Mouse (Mus musculus) forebrain, embryonic 12.5 days (tissue): ENCODE data around the gene Slc30a6. TPM values are rescaled to one million over a fixed set of nuclear protein-coding genes. Genes with fewer than 3 reads are reported as not detected.

Experiments used
- ATAC-seq: fragments of 200-750 bp; cut with Nextera tagmentation; 2 replicates; pipeline ENCODE4 v1.8.0; 2017; ENCODE audit warnings: moderate TSS enrichment; ENCODE audit not compliant: low FRiP score
- H3K27ac ChIP-seq: fragments of 300-500 bp; sonication (generic); 2 replicates; pipeline ENCODE4 v1.5.1; 2016; ENCODE audit warnings: mild to moderate bottlenecking
- H3K27me3 ChIP-seq: fragments of 300-500 bp; sonication (generic); 2 replicates; pipeline ENCODE4 v1.6.1; 2016; ENCODE audit warnings: mild to moderate bottlenecking
- H3K36me3 ChIP-seq: fragments of 300-500 bp; sonication (generic); replicated peaks from 2 replicates; pipeline ENCODE4 v1.6.1; 2016; ENCODE audit warnings: mild to moderate bottlenecking
- H3K4me1 ChIP-seq: fragments of 300-500 bp; sonication (generic); 2 replicates; pipeline ENCODE4 v1.6.1; 2016
- H3K4me2 ChIP-seq: fragments of 300-500 bp; sonication (generic); 2 replicates; pipeline ENCODE4 v1.6.1; 2016; ENCODE audit warnings: mild to moderate bottlenecking, moderate library complexity
- H3K4me3 ChIP-seq: fragments of 300-500 bp; sonication (generic); replicated peaks from 2 replicates; pipeline ENCODE4 v1.5.1; 2016; ENCODE audit warnings: mild to moderate bottlenecking
- H3K9ac ChIP-seq: fragments of 300-500 bp; sonication (generic); 2 replicates; pipeline ENCODE4 v1.6.1; 2016; ENCODE audit warnings: mild to moderate bottlenecking
- H3K9me3 ChIP-seq: fragments of 300-500 bp; sonication (generic); 2 replicates; pipeline ENCODE4 v1.6.1; 2016
- WGBS: fragments of 180-500 bp; shearing (Covaris S2); methylation state at CpG from one replicate; pipeline ENCODE4 v1.1.7; 2016; 5-methylcytosine and 5-hydroxymethylcytosine counted together
- polyA plus RNA-seq: library from polyadenylated mRNA; unstranded; fragments of >200 nt; fragmentation: Nextera tagmentation; extraction: Ambion mirVana; gene quantifications from 2 replicates; pipeline ENCODE4 v1.2.1, GENCODE M21; 2016

Slc30a6 gene
- polyA plus RNA-seq = 23.9 and 28.4 TPM in 2 replicates

GRCm38 (mm10) chr17:74395383-74396065, at the start of gene Slc30a6:
TSS of gene Slc30a6 (plus strand) at chr17:74395608.
- peak within 1 kb of the TSS; percentile 56 for H3K4me2 ChIP-seq
- peak; percentile 99 for ATAC-seq
- H3K27ac ChIP-seq = peak within 1 kb of the TSS; percentile 87
- H3K9ac ChIP-seq = peak within 1 kb of the TSS; percentile 89
- H3K4me3 ChIP-seq = peak within 1 kb of the TSS; percentile 78
- H3K9me3 ChIP-seq = no peaks in the 10 kb centered on the region
- no peaks in the 10 kb centered on the region for H3K36me3 ChIP-seq
- H3K27me3 ChIP-seq = no peaks in the 10 kb centered on the region
- H3K4me1 ChIP-seq = peaks cover 10% of the 10 kb centered on the region
- WGBS = 0% methylated on average over 41 of the region's 41 CpGs

GRCm38 (mm10) chr17:74363592-74363991, 31.8 kb upstream of the Slc30a6 start:
- Histone ChIP-seq H3K4me3 (no peak overlapping the region), H3K4me2 (no peak overlapping the region), H3K4me1 (no peaks in the 10 kb centered on the region), H3K9me3 (no peaks in the 10 kb centered on the region), H3K27ac (no peak overlapping the region), H3K27me3 (no peaks in the 10 kb centered on the region), H3K9ac (no peak overlapping the region), H3K36me3 (peaks cover 52% of the 10 kb centered on the region)
- ATAC-seq = no peak
- 88% methylated on average over 1 of the region's 1 CpGs for WGBS

DNA sequence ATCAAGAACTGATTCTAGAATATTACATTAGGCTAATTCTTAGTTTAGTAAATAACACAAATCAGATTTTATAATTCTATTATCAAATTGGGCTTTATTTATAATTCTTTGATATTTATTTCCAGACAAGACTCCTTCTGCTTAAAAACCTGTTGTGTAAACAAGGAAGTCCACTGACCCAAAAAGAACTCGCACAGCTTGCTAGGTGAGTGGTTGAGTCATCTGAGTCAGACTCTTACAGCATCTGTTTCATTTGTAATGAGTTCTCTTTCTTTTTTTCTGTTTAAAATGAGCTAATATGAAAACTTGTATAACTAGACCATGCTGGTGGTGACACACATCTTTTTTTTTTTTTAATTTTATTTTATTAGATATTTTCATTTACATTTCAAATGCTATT, 18.5 kb upstream of the Slc30a6 start:
- Histone ChIP-seq H3K4me1 (no peaks in the 10 kb centered on the region), H3K4me3 (no peak overlapping the region), H3K9me3 (no peaks in the 10 kb centered on the region), H3K27me3 (no peaks in the 10 kb centered on the region), H3K36me3 (peaks cover 68% of the 10 kb centered on the region), H3K27ac (no peak overlapping the region), H3K9ac (no peak overlapping the region), H3K4me2 (no peak overlapping the region)
- WGBS = 93% methylated on average over 1 of the region's 1 CpGs
- ATAC-seq = no peak

GRCm38 (mm10) chr17:74386657-74387056, 8.8 kb upstream of the Slc30a6 start:
- Histone ChIP-seq H3K9ac (no peak overlapping the region), H3K4me2 (no peak overlapping the region), H3K4me3 (no peak overlapping the region), H3K27me3 (no peaks in the 10 kb centered on the region), H3K36me3 (peaks cover 68% of the 10 kb centered on the region), H3K4me1 (no peaks in the 10 kb centered on the region), H3K9me3 (no peaks in the 10 kb centered on the region), H3K27ac (no peak overlapping the region)
- no peak for ATAC-seq

DNA sequence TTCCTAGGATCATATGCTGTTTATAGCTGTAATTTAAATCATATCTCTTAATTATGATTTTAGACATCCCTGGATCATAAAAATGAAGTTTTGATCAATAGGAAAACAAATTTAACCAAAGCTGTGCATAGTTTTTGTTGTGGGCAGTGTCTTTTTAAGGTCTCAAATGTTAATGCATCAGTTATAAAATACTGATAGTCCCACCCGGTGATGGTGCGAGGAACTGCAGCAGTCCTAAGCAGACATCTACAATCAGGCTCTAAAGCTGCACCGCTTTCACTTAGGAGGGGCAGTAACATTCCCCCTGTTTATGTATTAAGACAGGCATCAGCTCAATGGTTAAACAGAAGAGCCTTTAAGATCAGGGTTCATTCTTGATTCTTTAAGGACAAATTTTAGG, 5.6 kb upstream of the Slc30a6 start:
- peaks cover 37% of the 10 kb centered on the region for H3K36me3 ChIP-seq
- H3K4me2 ChIP-seq = no peak overlapping the region
- H3K9ac ChIP-seq = no peak overlapping the region
- H3K4me1 ChIP-seq = no peaks in the 10 kb centered on the region
- ATAC-seq = no peak
- no peak overlapping the region for H3K27ac ChIP-seq
- 83% methylated on average over 3 of the region's 3 CpGs for WGBS
- H3K27me3 ChIP-seq = no peaks in the 10 kb centered on the region
- H3K9me3 ChIP-seq = no peaks in the 10 kb centered on the region
- no peak overlapping the region for H3K4me3 ChIP-seq

- Histone ChIP-seq H3K27me3 (no peaks in the 10 kb centered on the region), H3K4me2 (no peak overlapping the region), H3K27ac (no peak overlapping the region), H3K4me3 (0 out of 2 replicates have a peak overlapping the region, but pooled peaks have one; percentile 78), H3K9me3 (no peaks in the 10 kb centered on the region), H3K36me3 (no peaks in the 10 kb centered on the region), H3K9ac (no peak overlapping the region), H3K4me1 (peaks cover 10% of the 10 kb centered on the region)
- WGBS = 84% methylated on average over 2 of the region's 2 CpGs
- ATAC-seq = no peak
These were observed 1.0 kb upstream of the Slc30a6 start for GRCm38 (mm10) chr17:74394381-74394780.

DNA sequence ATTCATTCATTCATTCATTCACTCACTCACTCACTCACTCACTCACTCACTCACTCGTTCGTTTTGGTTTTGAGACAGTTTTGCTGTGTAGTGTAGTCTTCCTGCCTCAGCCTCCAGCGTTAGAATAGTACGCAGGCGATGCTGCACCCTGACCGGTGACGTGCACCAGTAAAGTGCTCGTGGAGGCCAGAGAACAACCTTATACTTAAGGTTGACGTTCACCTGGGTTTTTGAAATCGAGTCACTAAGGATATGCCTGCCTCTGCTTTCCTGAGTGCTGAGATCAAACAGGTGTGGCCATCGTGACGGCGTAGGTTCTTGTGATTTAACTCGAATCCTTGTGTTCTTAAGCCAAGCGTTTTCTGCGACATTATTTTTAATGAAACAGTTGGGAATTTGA, 553 bp upstream of the Slc30a6 start:
- Histone ChIP-seq H3K27ac (no peak overlapping the region), H3K4me3 (peak overlapping the region; percentile 78), H3K4me2 (peak overlapping the region; percentile 56), H3K27me3 (no peaks in the 10 kb centered on the region), H3K9ac (peak overlapping the region; percentile 89; the same call in 1 of the 2 replicates), H3K9me3 (no peaks in the 10 kb centered on the region), H3K36me3 (no peaks in the 10 kb centered on the region), H3K4me1 (peaks cover 10% of the 10 kb centered on the region)
- peak; percentile 31 for ATAC-seq
- WGBS = 29% methylated on average over 16 of the region's 16 CpGs

DNA sequence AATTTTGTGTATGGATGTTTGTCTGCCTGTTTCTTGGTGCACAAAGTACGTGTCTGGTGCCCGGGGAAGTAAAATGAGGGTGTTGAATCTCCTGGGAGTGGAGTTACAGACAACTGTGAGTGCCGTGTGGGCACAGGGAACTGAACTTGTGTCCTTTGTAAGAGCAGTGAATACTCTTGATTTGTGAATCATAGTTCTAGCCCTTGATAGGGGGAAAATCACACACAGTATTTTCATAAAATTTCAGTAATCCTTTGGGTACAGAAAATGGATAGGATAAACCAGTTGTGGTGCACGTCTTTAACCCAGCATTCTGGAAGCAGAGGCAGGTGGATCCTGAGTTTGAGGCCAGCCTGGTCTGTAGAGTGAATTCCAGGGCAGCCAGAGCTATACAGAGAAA, 1.4 kb downstream of the Slc30a6 start:
- Histone ChIP-seq H3K27me3 (no peaks in the 10 kb centered on the region), H3K9me3 (no peaks in the 10 kb centered on the region), H3K27ac (no peak overlapping the region), H3K4me2 (peak overlapping the region; percentile 56), H3K9ac (no peak overlapping the region), H3K4me1 (peaks cover 10% of the 10 kb centered on the region), H3K36me3 (no peaks in the 10 kb centered on the region), H3K4me3 (peak overlapping the region; percentile 78)
- 82% methylated on average over 4 of the region's 4 CpGs for WGBS
- ATAC-seq = no peak

GRCm38 (mm10) chr17:74397173-74397572, 1.8 kb downstream of the Slc30a6 start:
- H3K27me3 ChIP-seq = no peaks in the 10 kb centered on the region
- 84% methylated on average over 2 of the region's 2 CpGs for WGBS
- H3K36me3 ChIP-seq = peaks cover 4% of the 10 kb centered on the region
- no peak overlapping the region for H3K4me2 ChIP-seq
- H3K9ac ChIP-seq = no peak overlapping the region
- no peak for ATAC-seq
- no peak overlapping the region for H3K4me3 ChIP-seq
- H3K4me1 ChIP-seq = peaks cover 10% of the 10 kb centered on the region
- H3K9me3 ChIP-seq = no peaks in the 10 kb centered on the region
- no peak overlapping the region for H3K27ac ChIP-seq

GRCm38 (mm10) chr17:74402486-74403222, 7.2 kb downstream of the Slc30a6 start:
- no peaks in the 10 kb centered on the region for H3K4me1 ChIP-seq
- 94% methylated on average over 12 of the region's 12 CpGs for WGBS
- no peaks in the 10 kb centered on the region for H3K9me3 ChIP-seq
- H3K4me2 ChIP-seq = no peak overlapping the region
- H3K27ac ChIP-seq = no peak overlapping the region
- peaks cover 43% of the 10 kb centered on the region for H3K36me3 ChIP-seq
- no peak for ATAC-seq
- H3K9ac ChIP-seq = no peak overlapping the region
- H3K4me3 ChIP-seq = no peak overlapping the region
- H3K27me3 ChIP-seq = no peaks in the 10 kb centered on the region

- Histone ChIP-seq H3K36me3 (peaks cover 65% of the 10 kb centered on the region), H3K27me3 (no peaks in the 10 kb centered on the region), H3K4me3 (no peak overlapping the region), H3K4me1 (no peaks in the 10 kb centered on the region), H3K9me3 (no peaks in the 10 kb centered on the region), H3K9ac (no peak overlapping the region), H3K27ac (no peak overlapping the region), H3K4me2 (no peak overlapping the region)
- no peak for ATAC-seq
- 87% methylated on average over 8 of the region's 8 CpGs for WGBS
These were observed 11.1 kb downstream of the Slc30a6 start for GRCm38 (mm10) chr17:74406487-74406886.

GRCm38 (mm10) chr17:74409722-74410121, 14.3 kb downstream of the Slc30a6 start:
- H3K27ac ChIP-seq = no peak overlapping the region
- no peak overlapping the region for H3K4me2 ChIP-seq
- WGBS = 70% methylated on average over 4 of the region's 4 CpGs
- no peak for ATAC-seq
- H3K9me3 ChIP-seq = no peaks in the 10 kb centered on the region
- H3K4me1 ChIP-seq = no peaks in the 10 kb centered on the region
- no peak overlapping the region for H3K9ac ChIP-seq
- no peak overlapping the region for H3K4me3 ChIP-seq
- peaks cover 68% of the 10 kb centered on the region for H3K36me3 ChIP-seq
- H3K27me3 ChIP-seq = no peaks in the 10 kb centered on the region

DNA sequence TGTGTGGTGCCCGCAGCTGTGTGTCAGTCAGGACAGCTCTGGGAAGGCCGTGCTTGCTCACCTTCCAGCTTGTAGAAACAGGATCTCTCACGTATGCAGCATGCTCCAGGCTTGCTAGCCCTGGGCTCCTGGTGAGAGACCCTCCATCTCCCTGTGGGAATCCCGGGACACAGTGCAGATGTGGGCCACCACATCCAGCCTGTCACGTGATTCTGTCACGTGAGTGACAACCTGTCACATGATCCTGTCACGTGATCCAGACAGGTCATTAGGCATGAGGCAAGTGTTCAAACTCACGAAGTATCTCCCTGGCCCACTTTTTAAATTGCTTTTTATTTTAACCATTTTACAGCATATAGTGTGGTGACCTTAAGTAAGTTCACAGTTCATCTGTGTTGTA, 17.9 kb downstream of the Slc30a6 start:
- H3K36me3 ChIP-seq = peaks cover 84% of the 10 kb centered on the region
- no peak overlapping the region for H3K4me2 ChIP-seq
- WGBS = 91% methylated on average over 8 of the region's 8 CpGs
- H3K27ac ChIP-seq = no peak overlapping the region
- no peaks in the 10 kb centered on the region for H3K4me1 ChIP-seq
- H3K9ac ChIP-seq = no peak overlapping the region
- no peak for ATAC-seq
- no peaks in the 10 kb centered on the region for H3K27me3 ChIP-seq
- no peak overlapping the region for H3K4me3 ChIP-seq
- H3K9me3 ChIP-seq = no peaks in the 10 kb centered on the region
